In genomic region chr4:118273545-118273944, GRCm38 (mm10) we compare ENCODE assay signal across 10 mouse cellular contexts. TPM values are rescaled to one million over a fixed set of nuclear protein-coding genes. Genes with fewer than 3 reads are reported as not detected.
DNase-seq lines count a peak whose midpoint lies in the region; ATAC-seq and TF ChIP-seq lines count a peak whose summit lies in the region.
"Had no signal": no experiment of that assay in that cellular context is flagged by ENCODE, and none has a peak within 500 bp of the region (broad histone marks: within the 10 kb centered on the region; RNA-seq: fewer than 3 reads in every experiment).

No protein-coding gene starts in this region.

- no peak overlapping the region for H3K4me2 ChIP-seq in heart, embryonic 13.5 days
- no peak overlapping the region for H3K4me2 ChIP-seq in hindbrain, postnatal 0 days (ENCODE audit: low read depth, low read length)
- H3K4me2 ChIP-seq in limb, embryonic 12.5 days = no peak overlapping the region
- H3K4me2 ChIP-seq: neural tube, embryonic 15.5 days had no signal

- H3K36me3 ChIP-seq in heart, embryonic 13.5 days = peaks cover 45% of the 10 kb centered on the region
- H3K36me3 ChIP-seq in hindbrain, postnatal 0 days (ENCODE audit: insufficient read depth, low read length) = peaks cover 15% of the 10 kb centered on the region; the same call in 1 of the 2 replicates
- H3K36me3 ChIP-seq in limb, embryonic 12.5 days = peaks cover 80% of the 10 kb centered on the region

- no peak for TF ChIP-seq CTCF in hindbrain, postnatal 0 days (IDR thresholded peaks at IDR 0.05; ENCODE audit: low read depth)

- no peak overlapping the region for H3K9ac ChIP-seq in heart, embryonic 13.5 days
- no peak overlapping the region for H3K9ac ChIP-seq in hindbrain, postnatal 0 days (replicated peaks; ENCODE audit: low read length)
- H3K9ac ChIP-seq in limb, embryonic 12.5 days (replicated peaks) = no peak overlapping the region
- H3K9ac ChIP-seq: neural tube, embryonic 15.5 days had no signal

- no peaks in the 10 kb centered on the region for H3K27me3 ChIP-seq in heart, embryonic 13.5 days (replicated peaks)
- no peaks in the 10 kb centered on the region for H3K27me3 ChIP-seq in hindbrain, postnatal 0 days (ENCODE audit: insufficient read depth, low read length)
- H3K27me3 ChIP-seq in limb, embryonic 12.5 days = no peaks in the 10 kb centered on the region
- H3K27me3 ChIP-seq: neural tube, embryonic 15.5 days had no signal

- 63% methylated on average over 5 of the region's 5 CpGs for WGBS in heart, embryonic 13.5 days
- 44% methylated on average over 5 of the region's 5 CpGs for WGBS in hindbrain, postnatal 0 days
- WGBS in limb, embryonic 12.5 days = 44% methylated on average over 5 of the region's 5 CpGs

- no peak for DNase-seq in heart, postnatal 36 days
- DNase-seq in hindbrain, postnatal 0 days (ENCODE audit: low spot score) = no peak
- peak; percentile 69 to 91 for DNase-seq in lung, postnatal 4 days
- no peak for DNase-seq in cerebellum, adult 9-11 months
- DNase-seq in right cerebral cortex, postnatal 25 days = no peak
- DNase-seq: thymus, postnatal 4 days had no signal

- ATAC-seq in heart, embryonic 13.5 days (ENCODE audit: extremely low read depth, insufficient number of reproducible peaks, low FRiP score, low TSS enrichment) = no peak
- no peak for ATAC-seq in hindbrain, postnatal 0 days
- no peak for ATAC-seq in limb, embryonic 12.5 days (ENCODE audit: insufficient number of reproducible peaks, insufficient read depth, low FRiP score, low TSS enrichment, low read depth)
- no peak for ATAC-seq in erythroid progenitor cell, adult 5-6 weeks (replicated peaks; ENCODE audit: low FRiP score, poor library complexity, severe bottlenecking)

- H3K27ac ChIP-seq in heart, embryonic 13.5 days (replicated peaks) = 0 out of 2 replicates have a peak overlapping the region, but pooled peaks have one; percentile 24
- H3K27ac ChIP-seq in hindbrain, postnatal 0 days = peak overlapping the region; percentile 32; the same call in 1 of the 2 replicates
- H3K27ac ChIP-seq in limb, embryonic 12.5 days = 0 out of 2 replicates have a peak overlapping the region, but pooled peaks have one; percentile 7

- H3K4me3 ChIP-seq in heart, embryonic 13.5 days = no peak overlapping the region
- H3K4me3 ChIP-seq in hindbrain, postnatal 0 days (ENCODE audit: low read length) = no peak overlapping the region
- no peak overlapping the region for H3K4me3 ChIP-seq in limb, embryonic 12.5 days (replicated peaks)
- H3K4me3 ChIP-seq: neural tube, embryonic 15.5 days had no signal

- no peaks in the 10 kb centered on the region for H3K9me3 ChIP-seq in heart, embryonic 13.5 days
- H3K9me3 ChIP-seq in hindbrain, postnatal 0 days (ENCODE audit: low read length) = no peaks in the 10 kb centered on the region
- 0 out of 2 replicates have a peak, but pooled peaks cover 3% of the 10 kb centered on the region for H3K9me3 ChIP-seq in limb, embryonic 12.5 days
- H3K9me3 ChIP-seq: neural tube, embryonic 15.5 days had no signal

- H3K4me1 ChIP-seq in heart, embryonic 13.5 days = peaks cover 84% of the 10 kb centered on the region
- peaks cover 35% of the 10 kb centered on the region for H3K4me1 ChIP-seq in hindbrain, postnatal 0 days (ENCODE audit: insufficient read depth, low read length)
- peaks cover 68% of the 10 kb centered on the region for H3K4me1 ChIP-seq in limb, embryonic 12.5 days (replicated peaks)

- intact Hi-C loops in heart, postnatal 36 days (cut with DNase I) = no loop called here

RNA-seq across cellular contexts. Expression of gene Ptprf, which starts 17.7 kb away (rescaled TPM):
- 24.0 and 26.9 TPM in 2 replicates for polyA plus RNA-seq in heart, embryonic 13.5 days (2015; fragmentation: Nextera tagmentation; extraction: Ambion mirVana)
- total RNA-seq in heart, postnatal 36 days (2021) = 1 to 10 TPM; 7.5 to 9.2 TPM
- 178 and 196 TPM in 2 replicates for total RNA-seq in hindbrain, postnatal 0 days (2014; rRNA removed)
- 39.2 and 44.4 TPM in 2 replicates for polyA plus RNA-seq in hindbrain, postnatal 0 days (2015; fragmentation: Nextera tagmentation; extraction: Ambion mirVana)
- polyA plus RNA-seq in limb, embryonic 12.5 days (2016; fragmentation: Nextera tagmentation; extraction: Ambion mirVana) = 69.6 and 72.2 TPM in 2 replicates
- 0.84 TPM in 1 of 2 replicates, not detected in the other for total RNA-seq in erythroid progenitor cell, adult 5-6 weeks (2015; ENCODE audit: low replicate concordance)
- total RNA-seq in erythroid progenitor cell, adult 5-6 weeks (2017; ENCODE audit: low replicate concordance) = 0.13 TPM in 1 of 2 replicates, not detected in the other

Comparison
In these comparisons a context has a peak if more than half of its experiments do, and no peak if none do; other contexts are left out.
1. DNase-seq: peak in lung, postnatal 4 days (2 of 2); none in heart, postnatal 36 days (0 of 2), hindbrain, postnatal 0 days (single experiment), cerebellum, adult 9-11 months (single experiment) and right cerebral cortex, postnatal 25 days (single experiment).
2. RNA of gene Ptprf, which starts 17.7 kb away (total RNA-seq): 178 to 196 TPM in hindbrain, postnatal 0 days; 7.5 to 9.2 TPM in heart, postnatal 36 days and 0.13 to 0.84 TPM in erythroid progenitor cell, adult 5-6 weeks; every median in the first group is over 10 times any median in the second.
3. Peak in every context shown above with its lines, with median percentiles within 50 percentile points of each other: H3K27ac ChIP-seq.